Mouse (Mus musculus) embryo, embryonic 10 days (tissue): Measurements from ENCODE around the gene Sag.
"Not testable (repeated sequence)": the region's sequence is repeated elsewhere in the genome, so short reads cannot be mapped to it uniquely, and the experiment has no call there.

Source experiments
- DNase-seq: peaks from one replicate; pipeline ENCODE4 v3.0.0-alpha.2; 2015; ENCODE audit warnings: low spot score

Gene Sag

DNA sequence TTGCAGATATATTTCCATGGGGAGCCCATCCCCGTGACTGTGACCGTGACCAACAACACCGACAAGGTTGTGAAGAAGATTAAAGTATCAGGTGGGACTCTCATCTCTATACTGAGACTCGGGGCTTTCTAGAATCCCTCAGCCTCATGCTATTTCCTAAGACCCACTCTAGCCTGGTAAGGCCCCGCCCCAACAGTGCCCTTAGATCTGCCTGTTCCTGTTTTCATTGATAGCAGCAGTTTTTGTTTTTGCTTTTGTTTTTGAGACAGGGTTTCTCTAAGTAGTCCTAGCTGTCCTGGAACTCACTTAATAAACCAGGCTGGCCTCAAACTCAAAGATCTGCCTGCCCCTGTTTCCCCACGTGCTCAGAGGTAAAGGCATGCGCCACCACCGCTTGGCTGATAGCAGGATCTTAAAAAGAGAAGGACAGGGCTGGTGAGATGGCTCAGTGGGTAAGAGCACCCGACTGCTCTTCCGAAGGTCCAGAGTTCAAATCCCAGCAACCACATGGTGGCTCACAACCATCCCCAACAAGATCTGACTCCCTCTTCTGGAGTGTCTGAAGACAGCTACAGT lies 21.0 kb downstream of the Sag start:
- no peak for DNase-seq

- DNase-seq: no peak
Measured at GRCm38 (mm10) chr1:87825281-87825680, 21.8 kb downstream of the Sag start.

DNA sequence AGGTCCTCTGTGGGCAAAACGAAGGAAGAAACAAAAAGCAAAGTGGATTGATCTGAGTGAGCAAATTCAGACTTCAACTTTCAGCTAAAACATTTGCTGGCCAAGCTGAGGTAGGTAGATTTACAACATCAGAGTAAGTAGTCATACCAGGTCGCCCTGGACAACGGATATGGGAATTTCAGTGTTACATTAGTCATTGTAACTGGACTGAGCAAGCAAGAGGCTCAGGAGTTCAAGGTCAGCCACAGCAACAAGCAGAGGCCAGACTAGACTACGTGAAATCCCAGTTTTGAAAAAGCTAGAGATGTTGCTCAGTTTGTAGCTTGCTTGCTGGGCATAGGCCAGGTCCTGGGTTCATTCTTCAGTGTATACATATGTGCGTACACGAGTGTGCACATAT lies 22.5 kb downstream of the Sag start:
- DNase-seq: no peak

GRCm38 (mm10) chr1:87826474-87826873 lies 23.0 kb downstream of the Sag start:
- DNase-seq: no peak

GRCm38 (mm10) chr1:87827476-87827875 lies 24.0 kb downstream of the Sag start:
- DNase-seq: not testable (repeated sequence)

DNA sequence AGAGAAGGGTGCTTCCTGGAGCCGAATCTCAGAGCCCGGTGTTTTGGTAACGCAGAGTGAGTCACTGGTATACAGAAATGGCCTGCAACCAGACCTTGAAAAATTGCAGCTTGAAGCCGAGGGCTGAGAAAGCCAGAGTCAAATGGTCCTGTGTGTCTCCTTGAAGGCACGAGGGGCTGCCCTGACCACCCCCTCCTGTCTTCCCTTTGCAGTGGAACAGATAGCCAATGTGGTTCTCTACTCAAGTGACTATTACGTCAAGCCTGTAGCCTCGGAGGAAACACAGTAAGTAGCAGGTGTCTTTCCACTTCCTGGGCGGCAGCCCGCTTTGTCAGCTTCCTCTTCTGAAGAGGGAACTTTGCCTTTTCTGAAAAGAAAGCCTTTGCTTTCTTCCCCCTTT lies 24.7 kb downstream of the Sag start:
- DNase-seq: no peak

- peak; percentile 20 for DNase-seq
Measured at GRCm38 (mm10) chr1:87828926-87829580, 25.6 kb downstream of the Sag start.

- no peak for DNase-seq
Measured at GRCm38 (mm10) chr1:87829621-87830211, 26.2 kb downstream of the Sag start.

DNA sequence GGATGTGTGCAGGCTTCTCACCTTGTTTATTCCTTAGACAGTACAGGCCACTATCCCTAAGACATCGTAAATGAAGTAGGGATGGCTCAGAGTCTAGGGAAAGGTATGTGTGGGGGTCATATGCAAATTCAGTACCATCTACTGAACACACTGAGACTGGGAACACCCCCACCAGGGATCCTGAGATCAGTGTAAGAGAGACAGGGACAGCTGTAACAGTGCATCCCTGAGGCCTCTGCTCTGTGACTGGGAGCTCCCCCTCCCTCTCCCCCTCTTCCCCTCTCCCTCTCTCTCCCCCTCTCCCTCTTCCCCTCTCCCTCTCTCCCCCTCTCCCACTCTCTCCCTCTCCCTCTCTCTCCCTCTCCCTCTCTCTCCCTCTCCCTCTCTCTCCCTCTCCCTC lies 33.0 kb downstream of the Sag start:
- peak; percentile 8 for DNase-seq

- no peak for DNase-seq
Measured at GRCm38 (mm10) chr1:87837018-87837417, 33.5 kb downstream of the Sag start.

DNA sequence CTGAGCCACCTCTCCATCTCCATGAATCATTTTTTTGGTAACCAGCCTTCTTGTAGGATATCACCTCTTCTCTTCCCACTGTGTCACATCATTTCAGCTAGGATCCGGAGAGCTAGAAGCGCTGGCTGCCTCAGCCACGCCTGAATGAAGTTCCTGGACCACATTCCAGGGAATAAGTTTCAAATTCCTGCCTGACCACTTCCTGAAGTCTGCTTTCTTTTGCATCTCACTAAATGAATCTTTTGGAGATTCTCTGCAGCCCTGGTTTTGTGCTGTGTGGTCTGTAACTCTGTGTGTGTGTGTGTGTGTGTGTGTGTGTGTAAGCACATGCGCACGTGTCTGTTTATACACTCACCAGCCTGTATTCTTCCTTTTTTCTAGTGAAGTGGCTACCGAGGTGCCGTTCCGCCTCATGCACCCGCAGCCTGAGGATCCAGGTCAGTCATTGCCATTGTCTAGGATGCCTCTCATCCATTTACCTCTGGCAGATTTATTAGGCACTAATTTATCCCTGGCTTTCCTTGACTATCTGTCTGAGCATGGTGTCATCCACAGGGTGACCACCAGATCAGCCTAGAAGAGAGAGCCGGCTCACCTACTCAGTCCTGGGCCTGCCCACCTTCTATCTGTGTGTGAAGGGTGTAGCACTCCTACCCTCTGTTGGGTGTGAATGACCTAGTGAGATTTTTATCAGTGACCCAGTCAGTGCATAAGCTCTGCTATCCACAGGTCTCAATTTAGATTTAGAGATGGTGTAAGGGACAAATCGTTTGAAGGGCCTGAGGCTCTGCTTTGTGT lies 37.1 kb downstream of the Sag start:
- DNase-seq: peak; percentile 2

DNA sequence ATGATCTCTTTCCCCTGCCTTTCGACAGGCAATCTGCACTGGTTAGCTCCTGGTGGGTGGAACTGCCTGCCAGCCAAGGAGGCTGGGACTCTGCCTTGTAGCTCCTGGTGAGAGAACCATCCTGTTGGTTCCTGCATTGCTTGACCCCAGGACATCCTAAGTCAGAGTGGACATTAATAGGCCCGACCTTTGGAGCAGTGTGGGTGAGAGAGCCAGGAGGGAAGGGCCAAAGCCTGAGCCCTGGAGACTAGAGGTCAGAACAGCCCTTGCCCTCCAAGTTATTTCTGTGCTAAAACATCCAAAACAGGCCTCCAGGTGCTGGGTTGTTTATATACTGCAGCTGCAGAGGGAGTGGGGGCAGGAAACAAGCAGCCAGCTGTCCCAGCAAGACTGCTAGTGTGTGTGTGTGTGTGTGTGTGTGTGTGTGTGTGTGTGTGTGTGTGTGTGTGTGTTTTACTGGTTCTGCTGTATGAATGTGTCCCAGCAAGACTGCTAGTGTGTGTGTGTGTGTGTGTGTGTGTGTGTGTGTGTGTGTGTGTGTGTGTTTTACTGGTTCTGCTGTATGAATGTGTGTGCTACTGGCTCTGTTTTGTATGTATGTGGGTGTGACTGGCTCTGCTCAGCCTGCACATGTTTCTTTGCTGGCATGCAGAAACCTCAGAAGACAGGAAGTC lies 43.5 kb downstream of the Sag start:
- DNase-seq: peak; percentile 78

GRCm38 (mm10) chr1:87847475-87848168 lies 44.1 kb downstream of the Sag start:
- DNase-seq: no peak

DNA sequence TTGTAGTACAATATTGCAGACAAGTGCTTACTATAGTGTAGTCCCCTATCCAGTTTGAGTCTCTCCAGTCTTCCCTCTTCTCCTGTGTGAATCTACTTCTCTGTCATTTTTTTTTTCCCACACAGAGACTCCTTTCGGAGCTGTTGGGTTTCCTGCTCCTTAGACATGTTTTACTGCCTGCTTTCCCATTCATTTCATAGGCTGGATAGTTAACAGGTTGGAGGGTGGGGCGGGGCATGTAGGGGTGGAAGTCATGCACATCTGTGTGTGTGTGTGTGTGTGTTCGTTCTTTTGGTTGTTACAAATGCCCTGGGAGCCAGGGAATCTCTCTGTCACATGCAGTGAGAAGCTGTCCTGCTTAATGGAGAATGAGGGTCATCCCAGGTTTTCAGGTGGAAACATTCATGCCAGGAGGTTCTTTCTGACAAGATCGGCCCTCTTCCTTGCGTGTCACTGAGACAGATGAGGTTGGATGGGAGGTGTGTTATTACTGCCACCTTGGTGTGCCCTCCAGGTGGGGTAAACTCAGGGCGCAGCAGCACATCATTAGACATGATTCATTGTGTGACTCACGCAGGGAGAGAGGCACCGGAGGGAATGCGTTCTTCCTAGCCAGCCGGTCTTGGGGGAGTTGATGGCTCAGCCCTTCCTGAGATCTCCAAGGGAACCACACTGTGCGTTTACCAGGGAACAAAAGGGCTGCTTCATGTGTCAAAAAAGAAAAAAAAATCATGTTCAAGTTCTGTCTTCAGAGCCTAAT lies 44.9 kb downstream of the Sag start:
- DNase-seq: no peak

DNA sequence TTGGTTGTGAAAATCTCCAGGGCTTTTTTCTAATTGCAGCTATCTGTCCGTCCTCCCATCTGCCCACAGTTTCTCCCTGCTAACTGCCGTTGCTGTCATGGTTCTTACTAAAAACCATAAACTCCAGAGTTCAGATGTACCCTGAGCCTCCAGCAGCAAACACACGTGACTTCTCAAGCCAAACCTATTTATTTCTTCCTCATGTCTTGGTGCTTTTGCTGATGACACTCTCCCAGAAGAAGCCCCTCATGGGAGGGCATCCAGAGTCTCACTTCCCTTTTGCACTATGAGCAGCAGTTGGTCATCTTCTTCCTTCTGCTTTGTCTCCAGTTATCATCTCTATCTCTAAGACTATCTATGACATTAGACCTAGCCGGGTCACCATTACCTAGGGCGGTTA lies 45.8 kb downstream of the Sag start:
- no peak for DNase-seq

DNA sequence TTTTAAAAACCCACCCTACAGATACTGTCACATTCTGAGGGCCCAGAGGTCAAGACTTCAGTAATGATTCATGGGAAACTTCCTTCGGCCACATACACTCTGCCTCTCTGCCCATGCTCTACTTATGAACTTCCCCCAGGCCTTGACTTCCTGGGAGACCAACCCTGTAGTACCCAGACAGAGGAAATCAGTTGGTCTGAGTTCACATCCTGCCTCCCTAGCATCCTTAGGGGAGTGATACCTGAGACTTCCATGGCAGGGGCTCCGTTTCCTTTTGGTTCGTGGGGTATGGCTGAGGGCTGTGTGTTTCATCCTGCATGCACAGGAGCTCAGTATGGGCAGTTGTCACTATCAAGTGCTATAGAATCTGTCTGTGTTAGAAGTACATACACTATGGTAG lies 47.9 kb downstream of the Sag start:
- no peak for DNase-seq

GRCm38 (mm10) chr1:87852081-87852790 lies 48.8 kb downstream of the Sag start:
- no peak for DNase-seq

GRCm38 (mm10) chr1:87852892-87853600 lies 49.6 kb downstream of the Sag start, which contains the start of gene Dgkd:
TSS of gene Dgkd (plus strand) at chr1:87853287.
- peak; percentile 74 for DNase-seq

DNA sequence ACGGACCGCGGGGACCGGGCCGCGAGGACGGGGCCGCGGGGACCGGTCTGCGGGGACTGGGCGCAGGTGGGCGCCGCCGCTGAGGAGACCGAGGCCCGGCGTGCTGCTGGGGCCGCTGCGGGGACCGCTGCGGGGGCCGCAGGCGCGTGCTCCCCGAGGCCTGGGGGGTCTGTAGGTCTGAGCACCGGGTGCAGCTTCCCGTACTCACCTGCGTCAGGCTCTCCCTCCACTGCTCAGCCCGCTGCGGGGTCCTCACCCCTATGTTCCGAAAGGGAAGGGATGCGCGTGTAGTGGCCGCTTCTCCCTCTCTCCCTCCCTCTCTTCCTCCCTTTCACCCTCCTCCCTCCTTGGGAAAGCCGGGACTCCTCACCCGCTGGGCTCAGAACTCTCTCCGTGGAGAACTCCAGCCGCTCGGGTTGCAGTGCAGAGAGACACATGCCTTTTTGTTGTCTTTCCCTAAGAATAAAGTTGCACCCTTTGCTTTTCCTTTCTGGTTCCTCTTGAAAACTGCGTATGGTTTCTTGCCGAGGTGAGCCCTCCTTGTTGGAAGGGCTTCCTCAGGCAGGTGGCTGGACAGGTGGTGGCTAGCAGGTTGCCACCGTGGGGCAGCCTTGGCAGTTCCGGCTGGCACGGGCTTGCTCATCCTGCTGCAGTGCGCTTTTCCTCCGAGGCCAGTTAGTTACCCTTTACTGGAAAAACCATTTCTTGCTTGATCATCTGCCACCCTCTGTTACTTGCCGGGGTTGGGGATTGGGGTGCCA lies 50.3 kb downstream of the Sag start:
- peak; percentile 46 for DNase-seq
